Mouse (Mus musculus): ENCODE results near the gene Haus4. TPM values are rescaled to one million over a fixed set of nuclear protein-coding genes. Genes with fewer than 3 reads are reported as not detected.

Haus4 gene
- total and polyA plus RNA-seq, 2 experiments from 2014 or later = 13.7 to 14.3 TPM

DNA sequence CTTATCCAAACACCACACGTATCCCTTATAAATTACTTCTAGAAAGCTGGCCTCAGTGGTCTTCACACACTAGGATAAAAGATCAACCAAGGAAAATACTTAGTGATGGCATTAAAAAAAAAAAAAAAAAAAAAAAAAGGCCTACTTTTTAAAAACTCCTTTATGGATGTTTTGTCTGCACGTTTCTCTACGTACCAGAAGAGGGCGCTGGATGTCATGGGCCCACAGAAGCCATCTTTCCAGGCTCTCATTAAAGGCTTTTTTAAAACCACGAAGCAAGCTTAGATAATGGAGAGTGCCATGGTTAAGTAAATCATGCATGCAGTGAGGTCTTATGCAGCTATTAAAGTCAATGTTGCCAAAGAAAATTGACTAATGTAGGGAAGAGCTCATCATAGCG, 30.8 kb downstream of the Haus4 start:
- ATAC-seq (ENCODE audit: low FRiP score) = no peak
- WGBS = 24% methylated on average over 6 of the region's 6 CpGs

DNA sequence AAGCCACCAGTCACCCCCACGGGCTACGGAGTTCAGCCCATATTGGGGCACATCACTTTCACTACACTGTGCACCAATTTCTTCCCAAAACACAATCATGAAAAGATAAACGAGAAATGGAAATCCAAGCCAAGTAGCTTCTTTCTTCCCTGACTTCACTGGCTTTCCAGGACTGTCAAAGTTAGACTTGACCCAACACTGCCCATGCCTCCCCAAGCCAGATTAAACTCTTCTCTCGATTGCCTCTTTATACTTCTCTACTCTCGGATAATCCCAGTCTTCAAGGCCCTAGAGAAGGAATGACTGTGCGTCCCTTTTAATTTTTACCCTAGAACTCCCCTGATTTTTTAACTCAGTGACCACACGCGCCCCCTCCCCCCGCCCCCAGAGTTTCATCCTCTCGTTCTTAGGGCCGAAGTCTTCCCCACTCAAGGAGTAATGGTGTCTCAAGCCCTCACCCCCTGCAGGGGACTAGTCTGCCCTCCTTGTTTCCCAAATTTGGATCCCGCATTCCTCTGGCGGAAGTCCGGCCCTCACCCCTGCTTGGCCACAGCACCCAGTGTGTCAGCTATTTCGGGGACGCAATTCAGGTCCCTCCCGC, 37.6 kb downstream of the Haus4 start:
- ATAC-seq (ENCODE audit: low FRiP score) = peak; percentile 50
- DNase-seq (ENCODE audit: low spot score) = no peak
- H3K27ac ChIP-seq (ENCODE audit: low read depth, low read length) = peak overlapping the region; percentile 85
- H3K36me3 ChIP-seq (ENCODE audit: insufficient read depth, low read length) = peaks cover 27% of the 10 kb centered on the region
- H3K9ac ChIP-seq (replicated peaks; ENCODE audit: low read length, poor library complexity, severe bottlenecking) = peak overlapping the region; percentile 70
- H3K27me3 ChIP-seq (ENCODE audit: insufficient read depth, low read length) = no peaks in the 10 kb centered on the region
- H3K4me2 ChIP-seq (ENCODE audit: low read depth, low read length, poor library complexity, severe bottlenecking) = peak overlapping the region; percentile 70
- WGBS = 5% methylated on average over 17 of the region's 17 CpGs
- no peak for TF ChIP-seq CTCF (IDR thresholded peaks at IDR 0.05)
- peak overlapping the region; percentile 69 for H3K4me3 ChIP-seq (ENCODE audit: low read depth, low read length)
- H3K4me1 ChIP-seq (ENCODE audit: insufficient read depth, low read length) = no peaks in the 10 kb centered on the region
- no peaks in the 10 kb centered on the region for H3K9me3 ChIP-seq (ENCODE audit: low read length)

More for the DNA sequence above, 30.8 kb downstream of the Haus4 start:
- Histone ChIP-seq H3K27ac (ENCODE audit: low read depth, low read length) (no peak overlapping the region), H3K4me3 (ENCODE audit: low read depth, low read length) (no peak overlapping the region), H3K36me3 (ENCODE audit: insufficient read depth, low read length) (no peaks in the 10 kb centered on the region), H3K9ac (replicated peaks; ENCODE audit: low read length, poor library complexity, severe bottlenecking) (no peak overlapping the region), H3K27me3 (ENCODE audit: insufficient read depth, low read length) (no peaks in the 10 kb centered on the region), H3K4me2 (ENCODE audit: low read depth, low read length, poor library complexity, severe bottlenecking) (no peak overlapping the region), H3K4me1 (ENCODE audit: insufficient read depth, low read length) (0 out of 2 replicates have a peak, but pooled peaks cover 3% of the 10 kb centered on the region), H3K9me3 (ENCODE audit: low read length) (no peaks in the 10 kb centered on the region)
- peak; percentile 65 for TF ChIP-seq CTCF (IDR thresholded peaks at IDR 0.05)
- peak; percentile 27 for DNase-seq (ENCODE audit: low spot score)

DNA sequence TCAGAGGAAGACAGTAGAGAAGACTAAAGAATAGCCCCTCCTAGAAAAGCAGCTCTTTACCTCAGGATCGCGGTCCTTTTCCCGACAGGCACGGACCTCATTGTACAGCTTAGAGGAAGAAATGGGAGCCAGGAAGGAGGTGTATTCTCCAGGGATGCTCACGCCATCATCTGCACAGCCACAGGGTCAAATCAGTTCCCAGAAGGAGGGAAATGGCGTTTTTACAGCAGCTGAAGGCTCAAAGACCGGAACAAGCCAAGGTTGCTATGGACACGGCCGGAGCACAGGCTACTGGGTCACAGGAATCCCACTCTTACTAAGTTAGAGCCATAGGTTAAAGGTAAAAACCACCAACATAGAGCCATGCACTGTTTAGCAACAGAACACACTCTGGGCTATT, 44.6 kb downstream of the Haus4 start:
- no peak overlapping the region for H3K9ac ChIP-seq (replicated peaks; ENCODE audit: low read length, poor library complexity, severe bottlenecking)
- 92% methylated on average over 9 of the region's 9 CpGs for WGBS
- H3K4me2 ChIP-seq (ENCODE audit: low read depth, low read length, poor library complexity, severe bottlenecking) = no peak overlapping the region
- no peak for DNase-seq (ENCODE audit: low spot score)
- H3K27me3 ChIP-seq (ENCODE audit: insufficient read depth, low read length) = no peaks in the 10 kb centered on the region
- no peaks in the 10 kb centered on the region for H3K9me3 ChIP-seq (ENCODE audit: low read length)
- H3K27ac ChIP-seq (ENCODE audit: low read depth, low read length) = no peak overlapping the region
- no peak for ATAC-seq (ENCODE audit: low FRiP score)
- no peaks in the 10 kb centered on the region for H3K4me1 ChIP-seq (ENCODE audit: insufficient read depth, low read length)
- H3K4me3 ChIP-seq (ENCODE audit: low read depth, low read length) = no peak overlapping the region
- H3K36me3 ChIP-seq (ENCODE audit: insufficient read depth, low read length) = peaks cover 75% of the 10 kb centered on the region
- no peak for TF ChIP-seq CTCF (IDR thresholded peaks at IDR 0.05)

DNA sequence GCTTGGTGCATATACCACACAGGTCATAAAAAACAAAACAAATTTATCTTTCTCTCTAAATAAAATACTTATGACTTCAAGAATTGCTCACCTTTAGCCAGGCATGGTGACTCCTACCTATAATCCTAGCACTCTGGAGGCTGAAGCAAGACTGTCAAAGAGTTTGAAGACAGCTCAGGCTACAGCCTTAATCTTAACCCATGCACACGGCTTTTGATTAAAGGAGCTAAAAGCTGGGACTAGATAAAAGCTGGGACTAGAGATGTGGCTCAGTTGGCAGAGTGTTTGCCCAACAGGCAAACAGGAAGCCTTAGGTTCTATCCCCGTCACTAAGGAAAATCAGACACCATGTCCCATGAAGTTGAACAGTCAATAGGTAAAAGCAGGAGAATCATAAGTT, 51.3 kb downstream of the Haus4 start:
- H3K4me3 ChIP-seq (ENCODE audit: low read depth, low read length) = no peak overlapping the region
- H3K36me3 ChIP-seq (ENCODE audit: insufficient read depth, low read length) = peaks cover 15% of the 10 kb centered on the region
- no peak overlapping the region for H3K27ac ChIP-seq (ENCODE audit: low read depth, low read length)
- no peaks in the 10 kb centered on the region for H3K27me3 ChIP-seq (ENCODE audit: insufficient read depth, low read length)
- DNase-seq (ENCODE audit: low spot score) (no peak), ATAC-seq (ENCODE audit: low FRiP score) (no peak)
- H3K4me2 ChIP-seq (ENCODE audit: low read depth, low read length, poor library complexity, severe bottlenecking) = no peak overlapping the region
- H3K4me1 ChIP-seq (ENCODE audit: insufficient read depth, low read length) = no peaks in the 10 kb centered on the region
- WGBS = 77% methylated on average over 2 of the region's 2 CpGs
- 0 out of 2 replicates have a peak, but pooled peaks cover 3% of the 10 kb centered on the region for H3K9me3 ChIP-seq (ENCODE audit: low read length)
- no peak for TF ChIP-seq CTCF (IDR thresholded peaks at IDR 0.05)
- H3K9ac ChIP-seq (replicated peaks; ENCODE audit: low read length, poor library complexity, severe bottlenecking) = no peak overlapping the region

DNA sequence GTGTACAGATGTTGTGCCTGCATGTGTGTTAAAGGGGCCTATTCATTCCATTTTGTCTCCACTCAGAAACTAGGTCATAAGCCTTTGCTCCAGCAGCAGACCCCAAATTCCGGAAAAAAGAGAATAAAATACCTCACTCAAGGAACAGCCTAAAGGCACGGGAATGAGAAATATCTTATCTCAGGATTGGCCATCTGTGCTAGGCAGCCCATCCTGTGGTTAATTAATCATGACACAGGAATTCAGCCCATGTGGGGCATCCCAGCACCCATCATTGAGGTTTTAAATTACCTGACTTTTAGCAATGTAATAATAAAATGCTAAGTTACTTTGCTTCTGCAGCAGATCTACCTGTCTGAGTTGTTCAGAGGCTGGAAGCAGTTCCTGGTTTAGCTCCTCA, 53.1 kb downstream of the Haus4 start:
- no peak overlapping the region for H3K4me3 ChIP-seq (ENCODE audit: low read depth, low read length)
- H3K36me3 ChIP-seq (ENCODE audit: insufficient read depth, low read length) = peaks cover under 1% of the 10 kb centered on the region; the same call in 1 of the 2 replicates
- H3K9ac ChIP-seq (replicated peaks; ENCODE audit: low read length, poor library complexity, severe bottlenecking) = no peak overlapping the region
- ATAC-seq (ENCODE audit: low FRiP score) (no peak), DNase-seq (ENCODE audit: low spot score) (no peak)
- H3K27ac ChIP-seq (ENCODE audit: low read depth, low read length) = no peak overlapping the region
- no peaks in the 10 kb centered on the region for H3K27me3 ChIP-seq (ENCODE audit: insufficient read depth, low read length)
- 0 out of 2 replicates have a peak, but pooled peaks cover 3% of the 10 kb centered on the region for H3K9me3 ChIP-seq (ENCODE audit: low read length)
- no peak overlapping the region for H3K4me2 ChIP-seq (ENCODE audit: low read depth, low read length, poor library complexity, severe bottlenecking)
- no peaks in the 10 kb centered on the region for H3K4me1 ChIP-seq (ENCODE audit: insufficient read depth, low read length)
- no peak for TF ChIP-seq CTCF (IDR thresholded peaks at IDR 0.05)
- WGBS = 83% methylated on average over 2 of the region's 2 CpGs

DNA sequence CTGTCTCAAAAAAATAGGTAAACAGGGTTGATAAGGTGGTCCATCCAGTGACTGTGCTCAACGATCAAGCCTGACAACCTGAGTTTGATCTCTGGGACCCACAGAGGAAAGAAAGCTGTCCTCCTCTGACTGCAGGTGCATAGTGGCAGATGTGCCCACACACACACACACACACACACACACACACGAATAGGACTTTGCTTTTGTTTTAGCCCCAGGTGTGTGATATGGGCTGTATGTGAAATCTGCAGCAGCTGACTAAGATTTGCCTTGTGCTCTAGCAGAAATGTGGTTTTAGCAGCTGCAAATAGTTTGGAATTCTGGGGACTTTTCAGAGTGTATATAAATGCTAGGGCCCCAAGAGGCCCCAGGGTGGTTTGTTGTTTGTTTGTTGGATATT, 55.1 kb downstream of the Haus4 start:
- H3K9me3 ChIP-seq (ENCODE audit: low read length) = 0 out of 2 replicates have a peak, but pooled peaks cover 3% of the 10 kb centered on the region
- ATAC-seq (ENCODE audit: low FRiP score) (no peak), DNase-seq (ENCODE audit: low spot score) (no peak)
- H3K9ac ChIP-seq (replicated peaks; ENCODE audit: low read length, poor library complexity, severe bottlenecking) = no peak overlapping the region
- no peak overlapping the region for H3K27ac ChIP-seq (ENCODE audit: low read depth, low read length)
- no peaks in the 10 kb centered on the region for H3K27me3 ChIP-seq (ENCODE audit: insufficient read depth, low read length)
- no peak for TF ChIP-seq CTCF (IDR thresholded peaks at IDR 0.05)
- H3K4me1 ChIP-seq (ENCODE audit: insufficient read depth, low read length) = no peaks in the 10 kb centered on the region
- no peak overlapping the region for H3K4me2 ChIP-seq (ENCODE audit: low read depth, low read length, poor library complexity, severe bottlenecking)
- H3K36me3 ChIP-seq (ENCODE audit: insufficient read depth, low read length) = no peaks in the 10 kb centered on the region
- no peak overlapping the region for H3K4me3 ChIP-seq (ENCODE audit: low read depth, low read length)
- 76% methylated on average over 2 of the region's 2 CpGs for WGBS
